Mouse (Mus musculus) midbrain, embryonic 11.5 days (tissue): ENCODE measurements around the gene Slc37a1. TPM values are rescaled to one million over a fixed set of nuclear protein-coding genes. Genes with fewer than 3 reads are reported as not detected.
A peak's percentile ranks its signal among the peaks of the same experiment; 100 is the strongest.

Source experiments
- ATAC-seq: fragments of 200-750 bp; cut with Nextera tagmentation; 2 replicates; pipeline ENCODE4 v1.8.0; 2017; ENCODE audit warnings: moderate TSS enrichment, moderate library complexity; ENCODE audit not compliant: low FRiP score
- DNase-seq: peaks from one replicate; pipeline ENCODE4 v3.0.0; 2015; ENCODE audit warnings: low spot score; ENCODE audit errors: missing footprints
- H3K27ac ChIP-seq: fragments of 300-500 bp; sonication (generic); 2 replicates; pipeline ENCODE4 v1.5.1; 2014; ENCODE audit warnings: low read depth, low read length
- H3K27me3 ChIP-seq: fragments of 300-500 bp; sonication (generic); 2 replicates; pipeline ENCODE4 v1.6.1; 2014; ENCODE audit warnings: mild to moderate bottlenecking, low read length, moderate library complexity, mixed read lengths; ENCODE audit not compliant: control insufficient read depth, insufficient read depth
- H3K36me3 ChIP-seq: fragments of 300-500 bp; sonication (generic); 2 replicates; pipeline ENCODE4 v1.6.1; 2014; ENCODE audit warnings: mild to moderate bottlenecking, low read length, moderate library complexity, mixed read lengths; ENCODE audit not compliant: control insufficient read depth, insufficient read depth
- H3K4me1 ChIP-seq: fragments of 300-500 bp; sonication (generic); 2 replicates; pipeline ENCODE4 v1.6.1; 2014; ENCODE audit warnings: low read length; ENCODE audit not compliant: control insufficient read depth, insufficient read depth
- H3K4me2 ChIP-seq: fragments of 300-500 bp; sonication (generic); 2 replicates; pipeline ENCODE4 v1.6.1; 2014; ENCODE audit warnings: mild to moderate bottlenecking, moderate library complexity
- H3K4me3 ChIP-seq: fragments of 300-500 bp; sonication (generic); 2 replicates; pipeline ENCODE4 v1.5.1; 2014; ENCODE audit warnings: low read depth, low read length
- H3K9ac ChIP-seq: fragments of 300-500 bp; sonication (generic); 2 replicates; pipeline ENCODE4 v1.6.1; 2014; ENCODE audit warnings: low read length
- H3K9me3 ChIP-seq: fragments of 300-500 bp; sonication (generic); 2 replicates; pipeline ENCODE4 v1.6.1; 2016; ENCODE audit warnings: low read length; ENCODE audit not compliant: control insufficient read depth
- WGBS: fragments of 180-500 bp; shearing (Covaris S2); extraction: QIAGEN DNeasy Blood & Tissue Kit; methylation state at CpG from one replicate; pipeline ENCODE4 v1.1.7; 2014; 5-methylcytosine and 5-hydroxymethylcytosine counted together
- polyA plus RNA-seq: library from polyadenylated mRNA; unstranded; fragments of >200 nt; fragmentation: Nextera tagmentation; extraction: Ambion mirVana; gene quantifications from 2 replicates; pipeline ENCODE4 v1.2.1, GENCODE M21; 2014

The Slc37a1 gene
- polyA plus RNA-seq, 1 experiment from 2014 or later, result 5.8 TPM

DNA sequence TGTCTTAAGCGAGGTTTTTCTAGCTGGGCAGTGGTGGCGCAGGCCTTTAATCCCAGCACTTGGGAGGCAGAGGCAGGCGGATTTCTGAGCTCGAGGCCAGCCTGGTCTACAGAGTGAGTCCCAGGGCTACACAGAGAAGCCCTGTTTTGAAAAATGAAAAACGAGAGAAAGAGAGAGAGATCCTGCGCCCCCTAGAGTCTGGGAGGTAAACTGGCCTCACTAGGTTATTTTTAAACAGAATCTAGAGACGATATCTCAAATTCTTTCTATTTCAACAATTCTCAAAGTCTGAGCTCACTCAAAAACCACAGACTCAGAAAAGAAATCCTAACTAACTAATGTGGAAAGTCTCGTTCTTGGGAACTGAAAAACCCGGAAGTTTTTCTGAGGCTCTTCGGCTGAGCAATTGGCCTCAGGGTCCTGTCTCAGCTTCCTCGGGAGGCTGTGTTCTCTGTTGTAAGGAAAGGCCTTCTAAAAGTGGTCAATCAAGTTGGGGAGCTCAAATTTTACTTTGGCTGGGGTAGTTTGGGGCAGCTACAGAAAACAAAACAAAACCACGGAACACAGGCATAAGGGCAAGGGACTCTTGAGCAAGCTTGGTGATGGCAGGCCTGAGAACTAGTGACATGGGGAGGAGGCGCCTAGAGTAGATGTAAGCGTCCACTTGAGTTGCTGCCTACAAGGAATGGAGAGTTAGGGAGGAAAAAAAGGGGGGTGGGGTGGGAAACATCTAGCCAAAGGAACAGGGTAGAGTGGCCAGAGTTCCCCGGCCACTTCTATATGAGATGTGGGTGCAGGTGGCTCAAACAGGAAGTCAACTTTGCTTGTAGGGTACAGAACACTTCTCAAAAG is 8.0 kb downstream of the Slc37a1 start:
- Histone ChIP-seq H3K9ac (no peak overlapping the region), H3K36me3 (no peaks in the 10 kb centered on the region), H3K27ac (no peak overlapping the region), H3K27me3 (peaks cover 20% of the 10 kb centered on the region), H3K4me1 (peaks cover 10% of the 10 kb centered on the region), H3K4me2 (no peak overlapping the region), H3K4me3 (no peak overlapping the region), H3K9me3 (no peaks in the 10 kb centered on the region)
- 86% methylated on average over 15 of the region's 15 CpGs for WGBS
- no peak for ATAC-seq
- no peak for DNase-seq

- DNase-seq, result peak; percentile 92
- Histone ChIP-seq H3K4me1 (peaks cover 10% of the 10 kb centered on the region), H3K27me3 (peaks cover 20% of the 10 kb centered on the region), H3K9ac (peak overlapping the region; percentile 77), H3K36me3 (no peaks in the 10 kb centered on the region), H3K9me3 (no peaks in the 10 kb centered on the region), H3K4me3 (peak overlapping the region; percentile 59), H3K4me2 (peak overlapping the region; percentile 98), H3K27ac (no peak overlapping the region)
- 23% methylated on average over 25 of the region's 25 CpGs for WGBS
- no peak; the same call in 1 of the 2 replicates for ATAC-seq
These were observed 8.8 kb downstream of the Slc37a1 start for GRCm38 (mm10) chr17:31295215-31295891.

DNA sequence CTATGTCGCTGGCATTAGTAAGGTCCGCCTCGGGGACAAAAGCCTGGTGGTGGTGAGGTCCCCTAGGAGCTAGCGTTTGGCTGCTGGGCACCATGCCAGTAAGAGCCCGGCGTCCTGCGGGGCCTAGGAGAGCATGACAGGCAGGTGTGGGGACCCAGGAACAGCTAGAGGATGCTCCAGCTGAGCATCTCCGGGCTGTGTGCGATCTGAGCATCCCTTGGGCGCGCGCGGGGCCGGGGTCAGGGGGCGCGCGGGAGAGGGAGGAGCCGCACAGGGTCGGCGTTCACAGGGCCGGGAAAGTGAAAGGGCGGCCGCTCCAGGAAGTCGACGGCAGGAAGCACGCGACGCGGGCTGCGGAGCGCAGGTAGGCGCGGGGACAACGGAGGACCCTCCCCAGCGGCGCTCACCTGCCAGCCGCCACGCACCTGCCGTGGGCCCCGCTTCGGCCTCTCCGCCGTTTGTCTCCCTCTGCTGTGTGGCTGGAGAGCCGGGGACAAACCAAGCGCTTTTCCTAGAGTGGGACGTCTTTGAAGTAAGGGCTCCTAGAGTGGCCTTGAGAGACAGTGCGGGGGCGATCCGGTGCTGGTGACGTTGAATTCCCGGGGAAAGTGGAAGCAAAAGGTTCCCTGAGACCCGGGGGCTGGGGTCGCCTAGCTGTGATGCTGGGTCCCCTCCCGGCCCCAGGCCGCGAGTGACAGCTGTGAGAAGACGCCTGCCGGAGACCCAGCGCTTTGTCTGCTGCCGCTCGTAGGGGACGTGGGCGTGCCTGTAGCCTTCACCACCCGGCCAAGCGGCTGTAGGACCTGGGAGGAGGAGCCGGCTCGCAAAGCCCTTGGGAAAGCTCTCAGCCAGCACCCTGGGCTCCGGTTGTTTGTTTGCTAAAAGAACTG is 9.5 kb downstream of the Slc37a1 start:
- H3K4me3 ChIP-seq, result peak overlapping the region; percentile 59
- H3K9me3 ChIP-seq, result no peaks in the 10 kb centered on the region
- peak overlapping the region; percentile 98 for H3K4me2 ChIP-seq
- H3K27ac ChIP-seq, result peak overlapping the region; percentile 22; the same call in 1 of the 2 replicates
- H3K27me3 ChIP-seq, result peaks cover 20% of the 10 kb centered on the region
- under 1% methylated on average over 65 of the region's 68 CpGs for WGBS
- peak; percentile 86 for ATAC-seq
- H3K4me1 ChIP-seq, result peaks cover 10% of the 10 kb centered on the region
- peak overlapping the region; percentile 77 for H3K9ac ChIP-seq
- no peaks in the 10 kb centered on the region for H3K36me3 ChIP-seq
- peak; percentile 98 for DNase-seq

- DNase-seq, result no peak
- Histone ChIP-seq H3K4me1 (peaks cover 10% of the 10 kb centered on the region), H3K4me3 (no peak overlapping the region; the same call in 1 of the 2 replicates), H3K4me2 (peak overlapping the region; percentile 98; the same call in 1 of the 2 replicates), H3K27ac (no peak overlapping the region), H3K27me3 (peaks cover 20% of the 10 kb centered on the region), H3K9me3 (no peaks in the 10 kb centered on the region), H3K36me3 (no peaks in the 10 kb centered on the region), H3K9ac (no peak overlapping the region)
- ATAC-seq, result no peak
- WGBS, result 29% methylated on average over 7 of the region's 7 CpGs
These were observed 10.9 kb downstream of the Slc37a1 start for GRCm38 (mm10) chr17:31297521-31297939.

GRCm38 (mm10) chr17:31298419-31299209 is 12.0 kb downstream of the Slc37a1 start:
- no peak overlapping the region for H3K27ac ChIP-seq
- H3K27me3 ChIP-seq, result peaks cover 20% of the 10 kb centered on the region
- H3K9me3 ChIP-seq, result no peaks in the 10 kb centered on the region
- no peaks in the 10 kb centered on the region for H3K36me3 ChIP-seq
- peaks cover 10% of the 10 kb centered on the region for H3K4me1 ChIP-seq
- no peak for ATAC-seq
- 92% methylated on average over 6 of the region's 6 CpGs for WGBS
- no peak overlapping the region for H3K9ac ChIP-seq
- no peak for DNase-seq
- H3K4me3 ChIP-seq, result no peak overlapping the region
- H3K4me2 ChIP-seq, result no peak overlapping the region

DNA sequence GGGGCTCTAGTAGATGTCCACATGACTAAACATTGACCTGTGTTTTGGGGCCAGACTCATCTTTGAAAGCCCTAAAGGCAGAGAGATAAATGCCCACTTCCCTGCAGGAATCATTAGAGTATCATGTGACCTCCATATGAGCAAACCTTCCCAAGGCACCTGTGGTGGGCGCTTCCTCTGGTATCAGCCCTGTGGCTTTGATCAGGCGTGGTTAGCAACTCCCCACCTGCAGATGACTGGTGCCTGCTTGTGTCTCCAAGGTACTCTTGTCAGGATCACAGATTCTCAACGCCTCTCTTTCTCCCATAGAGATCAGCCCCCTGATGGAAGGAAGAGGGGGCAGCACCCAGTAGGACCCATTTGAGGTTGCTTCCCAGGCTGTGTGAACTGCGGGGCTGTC is 13.4 kb downstream of the Slc37a1 start:
- ATAC-seq (no peak), DNase-seq (no peak)
- H3K27me3 ChIP-seq, result peaks cover 20% of the 10 kb centered on the region
- no peak overlapping the region for H3K9ac ChIP-seq
- H3K4me1 ChIP-seq, result peaks cover 10% of the 10 kb centered on the region
- no peak overlapping the region for H3K4me2 ChIP-seq
- no peak overlapping the region for H3K4me3 ChIP-seq
- no peak overlapping the region for H3K27ac ChIP-seq
- no peaks in the 10 kb centered on the region for H3K9me3 ChIP-seq
- no peaks in the 10 kb centered on the region for H3K36me3 ChIP-seq
- 91% methylated on average over 4 of the region's 4 CpGs for WGBS

DNA sequence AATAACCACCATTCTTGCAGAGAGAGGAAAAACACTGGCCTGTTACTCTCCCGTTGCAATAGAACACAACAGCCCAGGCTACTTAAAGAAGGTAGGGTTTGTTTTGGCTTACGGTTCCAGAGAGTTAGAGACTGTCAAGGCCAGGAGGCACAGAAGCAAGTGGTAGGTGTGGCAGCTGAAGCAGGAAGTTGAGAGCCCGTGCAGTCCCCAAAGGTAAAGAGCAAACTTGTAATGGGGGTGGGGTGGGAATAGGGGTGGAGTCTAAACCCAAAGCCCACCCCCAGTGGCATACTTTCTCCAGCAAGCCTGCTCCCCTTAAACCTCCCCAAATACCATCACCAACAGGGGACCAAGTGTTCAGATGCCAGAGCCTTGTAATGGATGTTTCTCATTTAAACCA is 14.1 kb downstream of the Slc37a1 start:
- no peaks in the 10 kb centered on the region for H3K36me3 ChIP-seq
- WGBS, result 81% methylated on average over 3 of the region's 3 CpGs
- ATAC-seq (no peak), DNase-seq (no peak)
- H3K9me3 ChIP-seq, result no peaks in the 10 kb centered on the region
- H3K27me3 ChIP-seq, result peaks cover 13% of the 10 kb centered on the region
- peaks cover 8% of the 10 kb centered on the region; the same call in 1 of the 2 replicates for H3K4me1 ChIP-seq
- H3K4me2 ChIP-seq, result no peak overlapping the region
- H3K27ac ChIP-seq, result no peak overlapping the region
- no peak overlapping the region for H3K9ac ChIP-seq
- no peak overlapping the region for H3K4me3 ChIP-seq

DNA sequence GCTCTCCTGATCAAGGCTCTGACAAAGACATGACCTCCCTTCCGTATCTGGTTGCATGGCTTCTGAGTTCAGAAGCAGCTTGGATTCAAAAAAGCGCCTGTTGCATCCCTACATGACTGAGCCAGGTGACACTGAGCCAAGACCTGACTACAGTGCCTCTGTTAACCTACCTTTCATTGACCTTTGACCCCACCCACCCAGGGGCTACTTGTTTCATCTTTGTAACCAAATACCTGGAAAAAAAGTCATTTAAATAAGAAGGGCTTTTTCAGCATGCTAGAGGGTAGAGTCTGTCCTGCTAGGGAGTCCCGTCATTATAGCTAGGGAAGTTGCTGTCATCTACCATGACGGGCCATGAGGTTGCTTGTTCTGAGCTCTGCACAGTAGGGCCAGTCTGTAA is 16.8 kb downstream of the Slc37a1 start:
- Histone ChIP-seq H3K4me3 (no peak overlapping the region), H3K36me3 (no peaks in the 10 kb centered on the region), H3K4me2 (no peak overlapping the region), H3K9me3 (no peaks in the 10 kb centered on the region), H3K4me1 (no peaks in the 10 kb centered on the region), H3K27ac (no peak overlapping the region), H3K9ac (no peak overlapping the region), H3K27me3 (no peaks in the 10 kb centered on the region)
- 88% methylated on average over 4 of the region's 4 CpGs for WGBS
- ATAC-seq (no peak), DNase-seq (peak; percentile 57)
